Mouse (Mus musculus) mesoderm, embryonic 11.5 days (tissue): ENCODE measurements around the gene T2.
A peak's percentile ranks its signal among the peaks of the same experiment; 100 is the strongest.
"Not testable (repeated sequence)": the region's sequence is repeated elsewhere in the genome, so short reads cannot be mapped to it uniquely, and the experiment has no call there.

Source experiments
- DNase-seq: peaks from one replicate; pipeline ENCODE4 v3.0.0-alpha.2; 2012; ENCODE audit warnings: low read depth, low spot score

The T2 gene

GRCm38 (mm10) chr17:8355692-8356091, at the start of gene T2:
TSS of gene T2 (plus strand) at chr17:8355992.
- DNase-seq: no peak

- peak; percentile 95 for DNase-seq
Measured at GRCm38 (mm10) chr17:8310838-8311614, 44.8 kb upstream of the T2 start, which contains the start of gene Sft2d1. TSS of gene Sft2d1 (plus strand) at chr17:8311102.

- DNase-seq: no peak
Measured at GRCm38 (mm10) chr17:8311751-8312150, 44.0 kb upstream of the T2 start.

- no peak for DNase-seq
Measured at GRCm38 (mm10) chr17:8313976-8314375, 41.8 kb upstream of the T2 start.

- no peak for DNase-seq
Measured at GRCm38 (mm10) chr17:8316251-8316650, 39.5 kb upstream of the T2 start.

GRCm38 (mm10) chr17:8326877-8327276, 28.9 kb upstream of the T2 start:
- DNase-seq: not testable (repeated sequence)

- no peak for DNase-seq
Measured at GRCm38 (mm10) chr17:8328511-8329174, 27.1 kb upstream of the T2 start.

GRCm38 (mm10) chr17:8330602-8331001, 25.2 kb upstream of the T2 start:
- no peak for DNase-seq

- DNase-seq: not testable (repeated sequence)
Measured at GRCm38 (mm10) chr17:8337159-8337558, 18.6 kb upstream of the T2 start, which contains the start of gene Prr18. TSS of gene Prr18 (plus strand) at chr17:8337459.

- no peak for DNase-seq
Measured at GRCm38 (mm10) chr17:8339666-8340374, 16.0 kb upstream of the T2 start.

- DNase-seq: peak; percentile 41
Measured at GRCm38 (mm10) chr17:8340407-8341359, 15.1 kb upstream of the T2 start.

- DNase-seq: no peak
Measured at GRCm38 (mm10) chr17:8341360-8341963, 14.3 kb upstream of the T2 start.

- no peak for DNase-seq
Measured at GRCm38 (mm10) chr17:8342706-8343105, 13.1 kb upstream of the T2 start.

GRCm38 (mm10) chr17:8343416-8343815, 12.4 kb upstream of the T2 start:
- no peak for DNase-seq

- DNase-seq: no peak
Measured at GRCm38 (mm10) chr17:8347765-8348285, 8.0 kb upstream of the T2 start.

- no peak for DNase-seq
Measured at GRCm38 (mm10) chr17:8348941-8349340, 6.9 kb upstream of the T2 start.

- no peak for DNase-seq
Measured at GRCm38 (mm10) chr17:8351088-8351487, 4.7 kb upstream of the T2 start.

- DNase-seq: no peak
Measured at GRCm38 (mm10) chr17:8357498-8357897, 1.7 kb downstream of the T2 start.

GRCm38 (mm10) chr17:8360876-8361275, 5.1 kb downstream of the T2 start:
- no peak for DNase-seq

GRCm38 (mm10) chr17:8361281-8362103, 5.7 kb downstream of the T2 start:
- no peak for DNase-seq
